Mouse (Mus musculus) kidney, postnatal 25 days (tissue): ENCODE measurements around the gene Zic2.

ENCODE experiments used
- DNase-seq, 2 experiments: peaks; one replicate each; pipeline ENCODE4 v3.0.0; 2021; ENCODE audit warnings: mixed read lengths in 2 of 2

Gene Zic2

GRCm38 (mm10) chr14:122462689-122463079, 12.6 kb upstream of the Zic2 start:
- DNase-seq, result no peak

GRCm38 (mm10) chr14:122463080-122463691, 12.0 kb upstream of the Zic2 start:
- peak in 1 of 2 experiments; percentile 46 for DNase-seq

- DNase-seq, result peak in 1 of 2 experiments; percentile 70
Observed at GRCm38 (mm10) chr14:122463734-122464341, 11.4 kb upstream of the Zic2 start.

- no peak for DNase-seq
Observed at GRCm38 (mm10) chr14:122464351-122464762, 10.9 kb upstream of the Zic2 start.

GRCm38 (mm10) chr14:122464763-122465741, 10.2 kb upstream of the Zic2 start, which contains the start of gene Zic5:
Gene Zic5 (minus strand): TSS chr14:122465677.
- DNase-seq, result peak in 1 of 2 experiments; percentile 47

GRCm38 (mm10) chr14:122465931-122466490, 9.2 kb upstream of the Zic2 start:
- no peak for DNase-seq

- no peak for DNase-seq
Observed at GRCm38 (mm10) chr14:122466756-122467362, 8.4 kb upstream of the Zic2 start.

GRCm38 (mm10) chr14:122467926-122468841, 7.1 kb upstream of the Zic2 start:
- no peak for DNase-seq

GRCm38 (mm10) chr14:122468971-122469755, 6.1 kb upstream of the Zic2 start:
- no peak for DNase-seq

GRCm38 (mm10) chr14:122471449-122472085, 3.7 kb upstream of the Zic2 start:
- no peak for DNase-seq

GRCm38 (mm10) chr14:122472161-122472560, 3.1 kb upstream of the Zic2 start:
- no peak for DNase-seq

GRCm38 (mm10) chr14:122472647-122473046, 2.6 kb upstream of the Zic2 start:
- DNase-seq, result no peak

- DNase-seq, result no peak
Observed at GRCm38 (mm10) chr14:122473211-122473751, 2.0 kb upstream of the Zic2 start.

GRCm38 (mm10) chr14:122474041-122474890, 969 bp upstream of the Zic2 start:
- DNase-seq, result peak in 1 of 2 experiments; percentile 37

GRCm38 (mm10) chr14:122475557-122476040, 364 bp downstream of the Zic2 start:
- peak in 1 of 2 experiments; percentile 49 for DNase-seq

- peak in 1 of 2 experiments; percentile 41 for DNase-seq
Observed at GRCm38 (mm10) chr14:122476041-122476821, 996 bp downstream of the Zic2 start.

GRCm38 (mm10) chr14:122476822-122477215, 1.6 kb downstream of the Zic2 start:
- DNase-seq, result no peak

- peak in 1 of 2 experiments; percentile 32 for DNase-seq
Observed at GRCm38 (mm10) chr14:122477261-122477671, 2.0 kb downstream of the Zic2 start.
